Mouse (Mus musculus): ENCODE measurements around the gene Ctnnd2. TPM values are rescaled to one million over a fixed set of nuclear protein-coding genes. Genes with fewer than 3 reads are reported as not detected.

Ctnnd2 gene
- polyA plus RNA-seq, 1 experiment from 2014 or later: 4.3 TPM

DNA sequence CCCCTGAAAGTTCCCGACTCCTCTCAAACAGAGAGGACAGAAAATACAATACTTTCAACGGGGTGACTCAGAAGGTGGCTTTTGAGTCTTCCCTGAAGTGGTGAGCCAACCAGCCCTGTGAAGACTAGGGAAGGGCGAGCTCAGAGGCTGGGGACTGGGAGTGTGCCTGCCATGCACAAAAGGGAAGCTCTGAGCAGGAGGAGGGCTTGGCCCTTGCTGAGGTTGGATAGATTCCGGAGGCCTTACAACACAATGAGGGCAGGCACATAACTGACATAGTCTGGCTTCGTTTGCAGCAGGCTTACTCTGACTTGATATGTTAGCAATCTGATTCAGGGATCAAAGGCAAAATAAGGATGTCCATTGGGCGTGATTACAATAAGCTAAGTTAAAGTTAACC lies 477.6 kb downstream of the Ctnnd2 start:
- 0 out of 2 replicates have a peak, but pooled peaks cover 6% of the 10 kb centered on the region for H3K27me3 ChIP-seq (replicated peaks; ENCODE audit: insufficient read depth, low read length)
- no peaks in the 10 kb centered on the region for H3K9me3 ChIP-seq (ENCODE audit: low read length)
- no peak overlapping the region for H3K4me2 ChIP-seq (replicated peaks; ENCODE audit: low read depth, low read length)

DNA sequence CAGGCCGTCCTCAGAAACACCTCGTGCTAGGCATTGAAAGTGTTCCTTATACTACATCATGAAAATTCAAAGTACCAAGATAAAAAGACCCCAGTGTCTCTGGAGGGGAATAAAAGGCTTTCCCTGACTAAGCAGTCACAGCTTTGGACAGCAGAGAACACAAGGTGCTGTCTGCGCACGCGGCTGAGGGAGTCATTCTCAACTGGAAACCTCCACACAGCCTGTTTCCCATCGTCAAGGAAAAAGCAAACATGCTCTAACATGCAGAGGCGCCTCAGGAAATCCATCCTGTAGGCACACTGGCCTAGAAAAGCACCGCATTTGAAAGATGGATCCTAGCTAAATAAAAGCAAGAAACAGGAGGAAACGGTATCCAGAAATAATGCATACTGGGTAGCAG lies 483.0 kb downstream of the Ctnnd2 start:
- H3K27me3 ChIP-seq (replicated peaks; ENCODE audit: insufficient read depth, low read length): no peaks in the 10 kb centered on the region
- TF ChIP-seq CTCF (IDR thresholded peaks at IDR 0.05): no peak
- TF ChIP-seq EP300 (IDR thresholded peaks at IDR 0.05): no peak
- H3K9me3 ChIP-seq (ENCODE audit: low read length): no peaks in the 10 kb centered on the region
- H3K4me1 ChIP-seq (ENCODE audit: insufficient read depth, low read depth, low read length): no peaks in the 10 kb centered on the region
- no peak overlapping the region for H3K4me2 ChIP-seq (replicated peaks; ENCODE audit: low read depth, low read length)
- H3K36me3 ChIP-seq (ENCODE audit: insufficient read depth, low read length): no peaks in the 10 kb centered on the region
- 60% methylated on average over 9 of the region's 9 CpGs for WGBS
- no peak for DNase-seq (ENCODE audit: low spot score)
- H3K9ac ChIP-seq (replicated peaks; ENCODE audit: low read depth): no peak overlapping the region
- H3K4me3 ChIP-seq (ENCODE audit: low read depth, low read length): no peak overlapping the region
- ATAC-seq: no peak
- H3K27ac ChIP-seq (ENCODE audit: low read length): no peak overlapping the region

More for the DNA sequence above, 477.6 kb downstream of the Ctnnd2 start:
- DNase-seq (ENCODE audit: low spot score): no peak
- no peak overlapping the region for H3K27ac ChIP-seq (ENCODE audit: low read length)
- H3K4me1 ChIP-seq (ENCODE audit: insufficient read depth, low read depth, low read length): no peaks in the 10 kb centered on the region
- H3K4me3 ChIP-seq (ENCODE audit: low read depth, low read length): no peak overlapping the region
- no peak for TF ChIP-seq CTCF (IDR thresholded peaks at IDR 0.05)
- no peak for TF ChIP-seq EP300 (IDR thresholded peaks at IDR 0.05)
- ATAC-seq: no peak
- 43% methylated on average over 6 of the region's 6 CpGs for WGBS
- H3K9ac ChIP-seq (replicated peaks; ENCODE audit: low read depth): no peak overlapping the region
- H3K36me3 ChIP-seq (ENCODE audit: insufficient read depth, low read length): no peaks in the 10 kb centered on the region

DNA sequence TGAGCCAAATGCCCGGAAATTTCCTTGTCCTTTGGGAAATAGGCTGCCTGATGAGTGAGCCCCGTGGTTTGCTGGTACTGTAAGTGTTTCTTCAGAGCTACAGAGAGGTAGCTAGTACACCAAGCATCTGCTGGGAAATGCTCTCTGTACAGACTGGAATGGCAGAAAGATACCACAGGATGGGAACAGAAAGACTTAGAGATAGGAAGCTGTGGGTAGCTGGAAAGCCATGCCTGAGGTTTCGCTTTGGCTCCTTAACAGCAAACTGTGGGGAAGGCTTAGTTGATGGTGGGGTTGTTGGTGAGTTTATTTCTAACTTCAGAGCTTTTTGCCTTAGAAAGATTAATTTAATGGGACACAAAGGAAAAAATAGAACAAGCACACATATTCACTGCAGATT lies 485.2 kb downstream of the Ctnnd2 start:
- no peak for ATAC-seq
- H3K9me3 ChIP-seq (ENCODE audit: low read length): no peaks in the 10 kb centered on the region
- TF ChIP-seq CTCF (IDR thresholded peaks at IDR 0.05): no peak
- no peak for TF ChIP-seq EP300 (IDR thresholded peaks at IDR 0.05)
- no peaks in the 10 kb centered on the region for H3K4me1 ChIP-seq (ENCODE audit: insufficient read depth, low read depth, low read length)
- H3K9ac ChIP-seq (replicated peaks; ENCODE audit: low read depth): no peak overlapping the region
- no peak overlapping the region for H3K4me3 ChIP-seq (ENCODE audit: low read depth, low read length)
- WGBS: 71% methylated on average over 3 of the region's 3 CpGs
- no peak overlapping the region for H3K27ac ChIP-seq (ENCODE audit: low read length)
- no peak overlapping the region for H3K4me2 ChIP-seq (replicated peaks; ENCODE audit: low read depth, low read length)
- DNase-seq (ENCODE audit: low spot score): no peak
- no peaks in the 10 kb centered on the region for H3K27me3 ChIP-seq (replicated peaks; ENCODE audit: insufficient read depth, low read length)
- H3K36me3 ChIP-seq (ENCODE audit: insufficient read depth, low read length): no peaks in the 10 kb centered on the region

DNA sequence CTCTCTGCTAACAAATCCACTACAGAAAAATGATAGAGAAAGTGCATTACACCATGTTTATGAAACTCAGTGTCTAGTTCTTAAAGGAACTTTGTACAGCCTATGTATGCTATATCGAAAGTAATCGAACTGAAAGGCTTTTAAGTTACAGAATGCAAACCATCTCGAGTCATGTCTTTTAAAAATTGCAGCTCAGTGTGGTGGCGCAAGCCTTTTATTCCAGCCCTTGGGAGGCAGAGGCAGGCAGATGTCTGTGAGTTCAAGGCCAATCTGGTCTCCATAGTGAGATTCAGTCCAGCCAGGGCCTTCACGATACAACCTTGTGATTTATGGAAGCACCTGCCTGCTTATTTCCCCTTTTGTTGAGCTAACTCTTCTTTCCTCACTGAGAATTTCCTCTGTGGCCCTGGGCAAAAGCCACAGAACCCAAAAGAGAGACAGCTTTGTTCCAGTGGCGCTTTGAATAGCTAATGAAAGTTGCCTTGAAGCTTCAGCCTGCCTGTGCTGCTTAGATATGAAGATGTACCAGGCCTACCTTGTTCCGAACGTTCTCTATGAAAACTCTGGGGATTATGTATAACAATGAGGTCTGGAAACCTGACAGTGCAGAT lies 488.3 kb downstream of the Ctnnd2 start:
- Histone ChIP-seq H3K9me3 (ENCODE audit: low read length) (no peaks in the 10 kb centered on the region), H3K4me1 (ENCODE audit: insufficient read depth, low read depth, low read length) (no peaks in the 10 kb centered on the region), H3K4me3 (ENCODE audit: low read depth, low read length) (no peak overlapping the region), H3K36me3 (ENCODE audit: insufficient read depth, low read length) (no peaks in the 10 kb centered on the region), H3K27ac (ENCODE audit: low read length) (no peak overlapping the region), H3K27me3 (replicated peaks; ENCODE audit: insufficient read depth, low read length) (no peaks in the 10 kb centered on the region), H3K9ac (replicated peaks; ENCODE audit: low read depth) (no peak overlapping the region), H3K4me2 (replicated peaks; ENCODE audit: low read depth, low read length) (no peak overlapping the region)
- TF ChIP-seq EP300 (IDR thresholded peaks at IDR 0.05) (no peak), CTCF (IDR thresholded peaks at IDR 0.05) (no peak)
- DNase-seq (ENCODE audit: low spot score): no peak
- WGBS: 86% methylated on average over 8 of the region's 8 CpGs
- ATAC-seq: no peak

DNA sequence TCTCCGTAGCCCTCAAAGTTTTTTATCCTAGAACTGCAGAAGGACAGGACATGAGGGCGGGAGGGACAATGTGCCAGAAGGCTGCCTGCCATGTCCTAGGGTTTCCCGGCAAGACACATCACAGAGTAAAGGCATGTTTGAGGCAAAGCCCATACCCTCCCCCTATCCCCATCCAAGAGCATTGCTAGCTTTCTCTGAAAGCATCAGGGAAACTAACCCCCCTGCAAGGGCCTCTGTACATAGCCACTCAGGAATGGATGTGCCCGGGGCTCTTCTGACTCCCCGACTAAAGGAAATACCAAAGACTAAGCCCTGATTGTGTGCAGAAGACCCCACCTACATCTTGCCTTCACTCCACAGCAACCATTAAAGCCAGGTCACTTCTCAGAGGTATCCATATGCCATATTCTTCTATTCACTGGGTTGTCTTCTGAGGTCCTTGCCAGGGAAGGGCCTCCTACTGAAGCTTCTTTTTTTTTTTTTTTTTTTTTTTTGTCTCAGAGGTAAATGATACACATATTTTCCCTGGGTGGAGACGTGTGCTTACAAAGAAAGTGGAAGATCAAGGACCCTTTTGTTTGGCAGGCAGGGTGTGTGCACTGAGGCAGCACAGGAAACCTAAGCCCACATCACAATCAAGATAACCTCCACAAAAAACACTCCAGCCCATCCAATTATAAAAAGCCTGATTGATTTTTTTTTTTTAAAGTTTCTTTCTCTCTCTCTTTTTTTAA lies 489.5 kb downstream of the Ctnnd2 start:
- 35% methylated on average over 6 of the region's 6 CpGs for WGBS
- Histone ChIP-seq H3K9me3 (ENCODE audit: low read length) (no peaks in the 10 kb centered on the region), H3K4me2 (replicated peaks; ENCODE audit: low read depth, low read length) (no peak overlapping the region), H3K27ac (ENCODE audit: low read length) (no peak overlapping the region), H3K4me1 (ENCODE audit: insufficient read depth, low read depth, low read length) (no peaks in the 10 kb centered on the region), H3K36me3 (ENCODE audit: insufficient read depth, low read length) (no peaks in the 10 kb centered on the region), H3K27me3 (replicated peaks; ENCODE audit: insufficient read depth, low read length) (no peaks in the 10 kb centered on the region), H3K9ac (replicated peaks; ENCODE audit: low read depth) (no peak overlapping the region), H3K4me3 (ENCODE audit: low read depth, low read length) (no peak overlapping the region)
- TF ChIP-seq CTCF (IDR thresholded peaks at IDR 0.05): no peak
- no peak for TF ChIP-seq EP300 (IDR thresholded peaks at IDR 0.05)
- DNase-seq (ENCODE audit: low spot score): no peak
- peak; percentile 11; the same call in 1 of the 2 replicates for ATAC-seq

DNA sequence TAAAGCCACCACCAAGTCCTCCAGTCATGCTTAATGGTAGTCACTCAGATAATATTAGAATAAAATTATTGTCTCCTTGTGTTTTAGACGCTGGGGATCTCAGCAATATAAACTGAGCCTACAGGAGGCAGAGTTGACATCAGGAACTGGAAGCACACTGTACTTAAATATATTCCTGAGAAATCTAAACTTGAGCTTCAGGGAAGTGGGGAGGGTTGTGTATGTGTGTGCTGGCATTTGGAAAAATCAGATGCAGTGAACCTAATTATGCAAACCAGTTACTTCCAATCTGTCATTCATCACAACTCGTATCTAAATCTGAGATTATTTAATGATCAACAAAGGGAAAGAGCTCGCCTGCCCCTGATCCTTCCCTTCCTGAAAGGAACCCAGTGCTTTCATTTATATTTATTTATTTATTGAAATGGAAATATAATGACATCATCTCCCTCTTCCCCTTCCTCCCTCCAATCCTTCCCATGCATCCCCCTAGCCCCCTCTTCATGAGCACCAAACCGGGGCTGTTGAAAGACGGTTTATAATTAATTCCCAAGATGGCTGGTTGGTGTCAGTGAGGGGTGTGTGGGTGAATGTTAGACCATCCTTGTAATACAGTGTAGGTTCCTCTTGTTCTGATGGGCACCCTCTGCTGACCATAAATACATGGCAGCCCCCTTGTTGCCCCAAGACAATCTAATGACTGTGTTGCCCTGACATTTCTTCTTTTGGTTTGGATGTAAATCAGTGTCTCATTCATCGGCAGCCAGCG lies 495.6 kb downstream of the Ctnnd2 start:
- Histone ChIP-seq H3K4me1 (ENCODE audit: insufficient read depth, low read depth, low read length) (no peaks in the 10 kb centered on the region), H3K9me3 (ENCODE audit: low read length) (no peaks in the 10 kb centered on the region), H3K4me3 (ENCODE audit: low read depth, low read length) (no peak overlapping the region), H3K36me3 (ENCODE audit: insufficient read depth, low read length) (no peaks in the 10 kb centered on the region), H3K27me3 (replicated peaks; ENCODE audit: insufficient read depth, low read length) (no peaks in the 10 kb centered on the region), H3K4me2 (replicated peaks; ENCODE audit: low read depth, low read length) (no peak overlapping the region), H3K27ac (ENCODE audit: low read length) (no peak overlapping the region), H3K9ac (replicated peaks; ENCODE audit: low read depth) (no peak overlapping the region)
- DNase-seq (ENCODE audit: low spot score) (no peak), ATAC-seq (no peak)
- WGBS: 71% methylated on average over 7 of the region's 7 CpGs
- no peak for TF ChIP-seq EP300 (IDR thresholded peaks at IDR 0.05)
- TF ChIP-seq CTCF (IDR thresholded peaks at IDR 0.05): no peak

All from lung, postnatal 0 days (tissue).